Mouse (Mus musculus) hindbrain, embryonic 16.5 days (tissue): ENCODE results near the gene Mfsd14a. TPM values are rescaled to one million over a fixed set of nuclear protein-coding genes. Genes with fewer than 3 reads are reported as not detected.
"Not testable (repeated sequence)": the region's sequence is repeated elsewhere in the genome, so short reads cannot be mapped to it uniquely, and the experiment has no call there.

Experiments used
- ATAC-seq: fragments of 200-750 bp; cut with Nextera tagmentation; 2 replicates; pipeline ENCODE4 v1.8.0; 2017; ENCODE audit warnings: moderate TSS enrichment, moderate library complexity
- H3K27ac ChIP-seq: fragments of 300-500 bp; sonication (generic); 2 replicates; pipeline ENCODE4 v1.5.1; 2014; ENCODE audit warnings: low read depth, mild to moderate bottlenecking, control low read depth, low read length, moderate library complexity
- H3K27me3 ChIP-seq: fragments of 300-500 bp; sonication (generic); replicated peaks from 2 replicates; pipeline ENCODE4 v1.6.1; 2014; ENCODE audit warnings: low read length; ENCODE audit not compliant: control insufficient read depth, insufficient read depth
- H3K36me3 ChIP-seq: fragments of 300-500 bp; sonication (generic); 2 replicates; pipeline ENCODE4 v1.6.1; 2014; ENCODE audit warnings: mild to moderate bottlenecking, low read length, moderate library complexity, mixed read lengths; ENCODE audit not compliant: control insufficient read depth, insufficient read depth
- H3K4me1 ChIP-seq: fragments of 300-500 bp; sonication (generic); 2 replicates; pipeline ENCODE4 v1.6.1; 2014; ENCODE audit warnings: low read depth, low read length; ENCODE audit not compliant: control insufficient read depth, insufficient read depth
- H3K4me2 ChIP-seq: fragments of 300-500 bp; sonication (generic); 2 replicates; pipeline ENCODE4 v1.6.1; 2014; ENCODE audit warnings: mild to moderate bottlenecking, low read length, control low read depth, moderate library complexity
- H3K4me3 ChIP-seq: fragments of 300-500 bp; sonication (generic); 2 replicates; pipeline ENCODE4 v1.5.1; 2014; ENCODE audit warnings: mild to moderate bottlenecking, low read length, control low read depth, moderate library complexity
- H3K9ac ChIP-seq: fragments of 300-500 bp; sonication (generic); 2 replicates; pipeline ENCODE4 v1.6.1; 2014; ENCODE audit warnings: low read depth, mild to moderate bottlenecking, control low read depth, low read length, moderate library complexity
- H3K9me3 ChIP-seq: fragments of 300-500 bp; sonication (generic); 2 replicates; pipeline ENCODE4 v1.6.1; 2014; ENCODE audit warnings: mild to moderate bottlenecking, low read length, moderate library complexity; ENCODE audit not compliant: control insufficient read depth
- WGBS: fragments of 180-500 bp; shearing (Covaris S2); extraction: QIAGEN DNeasy Blood & Tissue Kit; methylation state at CpG from one replicate; pipeline ENCODE4 v1.1.7; 2014; 5-methylcytosine and 5-hydroxymethylcytosine counted together
- polyA plus RNA-seq: library from polyadenylated mRNA; unstranded; fragments of >200 nt; fragmentation: Nextera tagmentation; extraction: Ambion mirVana; gene quantifications from 2 replicates; pipeline ENCODE4 v1.2.1, GENCODE M21; 2015

Gene Mfsd14a
- polyA plus RNA-seq, 1 experiment from 2014 or later, result 68.2 TPM

DNA sequence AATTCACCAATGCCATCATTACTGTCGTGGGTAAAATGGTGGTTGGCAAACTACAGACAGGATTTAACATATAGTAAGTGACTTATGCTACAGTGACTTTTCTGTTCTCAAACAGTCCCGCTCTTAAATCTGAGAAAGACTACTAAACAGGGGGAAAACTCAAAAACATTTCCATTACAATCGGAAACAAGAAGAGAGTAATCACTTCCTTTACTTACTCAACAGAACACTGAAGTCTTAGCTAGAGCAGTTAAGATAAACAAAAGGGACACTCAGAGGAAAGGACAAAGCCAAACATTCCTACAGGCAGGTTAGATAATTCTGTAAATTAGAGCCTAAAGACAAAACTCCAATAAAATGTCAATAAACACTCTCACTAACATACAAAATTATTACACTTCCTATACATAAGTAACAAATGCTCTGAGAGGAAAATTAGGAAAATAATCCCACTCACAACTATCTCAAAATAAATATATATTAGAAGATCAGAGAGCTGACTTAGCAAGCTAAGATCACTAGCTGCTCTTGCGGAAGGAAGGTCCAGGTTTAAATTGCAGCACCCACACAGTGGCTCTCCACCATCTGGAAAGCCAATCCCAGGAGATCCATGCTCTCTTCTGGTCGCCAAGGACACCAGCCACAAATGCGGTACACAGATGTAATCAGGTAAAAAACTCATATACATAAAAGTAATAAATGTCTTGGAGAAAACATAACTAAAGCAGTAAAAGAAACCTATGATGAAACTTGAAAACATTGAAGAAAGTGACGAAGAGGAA lies 6.1 kb downstream of the Mfsd14a start:
- Histone ChIP-seq H3K36me3 (no peaks in the 10 kb centered on the region), H3K4me2 (no peak overlapping the region), H3K4me1 (peaks cover 32% of the 10 kb centered on the region), H3K9ac (no peak overlapping the region), H3K27ac (no peak overlapping the region), H3K27me3 (no peaks in the 10 kb centered on the region), H3K4me3 (no peak overlapping the region), H3K9me3 (no peaks in the 10 kb centered on the region)
- 75% methylated on average over 7 of the region's 7 CpGs for WGBS
- ATAC-seq, result no peak

- H3K4me3 ChIP-seq, H3K36me3 ChIP-seq, H3K27me3 ChIP-seq, H3K27ac ChIP-seq, ATAC-seq, H3K9ac ChIP-seq, H3K4me2 ChIP-seq, H3K9me3 ChIP-seq: not testable (repeated sequence)
- WGBS, result 96% methylated on average over 11 of the region's 11 CpGs
- peaks cover 12% of the 10 kb centered on the region for H3K4me1 ChIP-seq
These were observed 8.4 kb downstream of the Mfsd14a start for GRCm38 (mm10) chr3:116654051-116654450.

DNA sequence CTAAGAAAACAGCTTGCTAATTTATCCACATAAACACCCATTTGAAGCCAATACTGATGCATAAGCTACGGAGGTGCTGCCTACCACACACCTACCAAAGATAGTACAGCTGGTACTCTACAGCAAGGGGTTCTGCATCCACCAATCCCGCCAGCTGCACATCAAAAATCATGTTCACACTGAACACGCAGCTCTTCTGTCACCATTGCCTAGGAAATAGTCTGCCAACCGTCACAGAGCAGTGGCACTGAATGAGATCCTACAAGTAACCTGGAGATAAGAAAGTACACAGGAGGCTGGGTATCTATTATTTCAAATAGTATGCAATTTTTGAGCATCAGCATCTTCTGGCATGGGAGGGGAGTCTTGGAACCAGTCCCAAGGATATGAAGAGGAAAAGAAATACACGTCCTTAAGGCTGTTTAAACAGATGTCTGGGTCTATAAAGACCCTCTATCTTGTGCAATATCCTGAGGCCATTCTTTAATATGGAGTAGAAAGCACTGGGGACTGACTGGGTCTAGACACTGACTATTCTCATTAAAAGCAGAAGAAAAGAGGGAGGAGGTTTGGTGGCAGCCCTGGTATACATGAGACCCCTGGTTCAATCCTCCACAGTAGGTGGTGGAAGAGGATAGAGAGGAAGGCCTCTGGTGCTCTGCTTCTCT lies 9.1 kb downstream of the Mfsd14a start:
- H3K36me3 ChIP-seq, result 0 out of 2 replicates have a peak, but pooled peaks cover 2% of the 10 kb centered on the region
- H3K4me2 ChIP-seq, result no peak overlapping the region
- H3K9ac ChIP-seq, result no peak overlapping the region
- H3K27ac ChIP-seq, result no peak overlapping the region
- no peak; the same call in 1 of the 2 replicates for ATAC-seq
- H3K4me1 ChIP-seq, result peaks cover 12% of the 10 kb centered on the region
- H3K27me3 ChIP-seq, result no peaks in the 10 kb centered on the region
- H3K9me3 ChIP-seq, result no peaks in the 10 kb centered on the region
- H3K4me3 ChIP-seq, result no peak overlapping the region
- WGBS, result 65% methylated on average over 5 of the region's 5 CpGs

DNA sequence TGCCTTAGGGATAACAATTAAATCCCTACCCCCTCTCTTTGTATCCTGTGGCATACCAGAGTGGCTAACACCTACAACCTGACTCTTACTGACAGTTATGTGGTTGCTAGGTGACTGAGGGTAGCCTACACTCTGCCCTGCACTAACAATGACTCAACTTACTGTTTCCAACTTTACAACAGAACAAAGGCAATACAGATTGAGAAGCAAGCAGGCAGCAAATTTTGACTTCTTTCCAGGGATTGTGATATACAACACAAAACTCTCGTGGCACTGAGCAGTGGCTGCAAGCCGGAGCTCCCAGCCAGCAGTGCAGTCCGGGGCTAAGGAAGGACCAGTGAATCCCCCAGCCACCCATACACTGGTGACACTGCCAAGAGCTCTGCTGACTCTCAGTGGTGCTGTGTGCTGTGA lies 10.4 kb downstream of the Mfsd14a start:
- Histone ChIP-seq H3K9ac (no peak overlapping the region), H3K4me3 (no peak overlapping the region), H3K27me3 (no peaks in the 10 kb centered on the region), H3K9me3 (no peaks in the 10 kb centered on the region), H3K27ac (no peak overlapping the region), H3K36me3 (0 out of 2 replicates have a peak, but pooled peaks cover 2% of the 10 kb centered on the region), H3K4me2 (no peak overlapping the region), H3K4me1 (peaks cover 9% of the 10 kb centered on the region)
- peak; percentile 66; the same call in 1 of the 2 replicates for ATAC-seq
- 50% methylated on average over 3 of the region's 3 CpGs for whole genome bisulfite sequencing

GRCm38 (mm10) chr3:116650698-116651097 lies 11.8 kb downstream of the Mfsd14a start:
- Histone ChIP-seq H3K9ac (no peak overlapping the region), H3K4me1 (peaks cover 9% of the 10 kb centered on the region), H3K27ac (no peak overlapping the region), H3K27me3 (no peaks in the 10 kb centered on the region), H3K4me2 (no peak overlapping the region), H3K4me3 (no peak overlapping the region), H3K9me3 (no peaks in the 10 kb centered on the region), H3K36me3 (peaks cover 5% of the 10 kb centered on the region; the same call in 1 of the 2 replicates)
- WGBS, result 96% methylated on average over 9 of the region's 9 CpGs
- ATAC-seq, result no peak

DNA sequence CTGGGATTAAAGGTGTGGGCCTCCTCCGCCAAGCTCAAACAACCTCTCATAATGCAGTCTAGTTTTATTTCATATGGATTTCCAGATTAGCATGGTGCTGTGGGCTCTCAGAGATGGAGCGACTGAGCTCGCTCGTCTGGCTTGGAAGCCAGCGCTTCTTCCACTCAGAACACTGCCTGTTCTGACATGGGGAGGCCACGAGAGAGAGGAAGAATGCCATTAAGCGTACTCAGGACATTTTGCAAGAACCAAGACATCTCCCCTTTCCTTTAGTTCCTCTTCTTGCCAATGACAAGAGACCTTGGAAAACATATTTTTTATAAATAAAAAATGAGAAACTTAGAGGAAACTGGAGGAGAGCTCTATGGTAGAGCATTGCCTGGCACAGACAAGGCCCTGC lies 13.7 kb downstream of the Mfsd14a start:
- peaks cover 7% of the 10 kb centered on the region for H3K4me1 ChIP-seq
- H3K27me3 ChIP-seq, result no peaks in the 10 kb centered on the region
- 90% methylated on average over 7 of the region's 7 CpGs for WGBS
- no peak overlapping the region for H3K9ac ChIP-seq
- H3K27ac ChIP-seq, result no peak overlapping the region
- no peak overlapping the region for H3K4me3 ChIP-seq
- no peak overlapping the region for H3K4me2 ChIP-seq
- H3K9me3 ChIP-seq, result no peaks in the 10 kb centered on the region
- no peak for ATAC-seq
- peaks cover 13% of the 10 kb centered on the region; the same call in 1 of the 2 replicates for H3K36me3 ChIP-seq

DNA sequence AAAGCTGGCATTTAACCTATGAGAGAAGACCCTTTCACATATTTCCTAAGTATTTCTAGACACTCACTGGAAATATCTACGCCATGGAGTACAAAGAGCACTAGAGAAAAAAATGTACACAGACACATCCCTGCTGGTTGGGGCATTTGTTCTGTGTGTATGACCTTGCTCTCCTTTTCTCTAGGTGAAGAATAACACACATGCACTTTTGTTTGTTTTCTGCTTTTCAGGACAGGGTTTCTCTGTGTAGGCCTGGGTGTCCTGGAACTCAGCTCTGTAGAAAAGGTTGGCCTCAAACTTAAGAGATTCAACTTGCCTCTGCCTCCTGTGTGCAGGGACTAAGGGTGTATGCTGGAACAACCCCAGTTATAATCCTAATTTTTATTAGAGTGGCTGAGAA lies 16.1 kb downstream of the Mfsd14a start:
- H3K9ac ChIP-seq, result no peak overlapping the region
- ATAC-seq, result no peak
- H3K4me1 ChIP-seq, result no peaks in the 10 kb centered on the region
- 89% methylated on average over 1 of the region's 1 CpGs for WGBS
- peaks cover 21% of the 10 kb centered on the region; the same call in 1 of the 2 replicates for H3K36me3 ChIP-seq
- no peak overlapping the region for H3K4me3 ChIP-seq
- H3K27ac ChIP-seq, result no peak overlapping the region
- no peaks in the 10 kb centered on the region for H3K9me3 ChIP-seq
- no peak overlapping the region for H3K4me2 ChIP-seq
- H3K27me3 ChIP-seq, result no peaks in the 10 kb centered on the region

- Histone ChIP-seq H3K27me3 (no peaks in the 10 kb centered on the region), H3K4me3 (no peak overlapping the region), H3K4me1 (no peaks in the 10 kb centered on the region), H3K36me3 (peaks cover 37% of the 10 kb centered on the region), H3K9ac (no peak overlapping the region), H3K27ac (no peak overlapping the region), H3K9me3 (no peaks in the 10 kb centered on the region), H3K4me2 (no peak overlapping the region)
- ATAC-seq, result no peak
- 100% methylated on average over 2 of the region's 2 CpGs for WGBS
These were observed 20.1 kb downstream of the Mfsd14a start for GRCm38 (mm10) chr3:116642373-116642772.

GRCm38 (mm10) chr3:116641811-116642371 lies 20.6 kb downstream of the Mfsd14a start:
- Histone ChIP-seq H3K36me3 (peaks cover 37% of the 10 kb centered on the region), H3K9me3 (no peaks in the 10 kb centered on the region), H3K4me2 (no peak overlapping the region), H3K4me1 (no peaks in the 10 kb centered on the region), H3K4me3 (no peak overlapping the region), H3K27me3 (no peaks in the 10 kb centered on the region), H3K27ac (no peak overlapping the region), H3K9ac (no peak overlapping the region)
- ATAC-seq, result no peak
- 94% methylated on average over 6 of the region's 6 CpGs for WGBS
